Mouse (Mus musculus): ENCODE measurements at regions not wholly inside any gene's neighbourhood (a gene's known extent, or its start where the extent isn't known, plus 50 kb on each side); places are given as distances from the start of the nearest gene placed in this dataset.

DNA sequence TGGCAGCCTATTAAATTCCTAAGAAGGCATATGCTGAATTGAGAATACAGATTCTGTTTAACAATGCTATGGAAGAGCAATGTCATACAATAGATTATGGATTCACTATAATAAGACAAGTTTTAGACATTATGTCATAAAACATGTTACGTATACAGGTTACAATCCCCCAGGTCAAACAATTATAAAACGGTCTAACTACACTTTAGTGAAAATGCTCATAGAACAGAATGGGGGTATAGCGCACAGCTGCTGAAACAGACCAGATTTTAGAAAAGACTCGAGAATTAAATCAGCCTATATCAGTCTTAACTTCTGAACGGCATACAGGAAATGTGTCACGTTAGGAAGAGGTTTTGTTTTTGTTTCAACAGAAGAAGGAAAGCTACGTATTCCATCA is 660.5 kb upstream of the Sel1l start:
- DNase-seq (ENCODE audit: low read depth): no peak

DNA sequence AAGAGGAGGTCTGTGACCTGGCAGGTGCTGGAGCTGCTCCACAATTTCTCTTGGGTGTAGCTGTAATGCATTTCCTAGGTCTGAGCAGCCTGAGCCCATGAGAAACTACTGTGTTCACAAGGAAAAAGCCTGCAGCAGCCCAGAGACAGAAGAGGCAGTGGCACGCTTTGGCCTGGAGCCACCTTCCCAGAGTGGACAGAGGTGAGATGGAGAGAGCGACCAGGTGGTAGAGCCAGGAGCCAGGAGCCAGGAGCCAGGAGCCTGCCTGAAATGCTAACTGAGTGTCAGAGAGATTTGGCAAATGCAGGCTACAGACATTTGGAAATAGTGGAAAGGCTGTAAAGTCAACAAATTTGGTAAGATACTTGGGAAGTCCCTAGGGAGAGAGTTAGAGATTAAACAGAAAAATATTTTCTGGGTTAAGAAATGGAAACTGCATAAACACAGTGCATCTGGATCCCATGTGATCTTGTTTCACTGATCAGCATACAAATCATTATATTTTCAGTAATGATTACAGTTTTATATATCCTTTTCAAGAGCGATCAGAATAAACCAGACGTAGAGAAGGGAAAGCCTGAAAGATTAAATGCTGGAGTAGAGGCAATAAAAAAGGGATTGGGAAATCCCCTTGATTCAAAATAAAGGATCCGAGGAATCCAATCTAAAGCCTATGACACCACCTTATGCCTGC is 660.0 kb upstream of the Sel1l start:
- no peak for DNase-seq (ENCODE audit: low read depth)

DNA sequence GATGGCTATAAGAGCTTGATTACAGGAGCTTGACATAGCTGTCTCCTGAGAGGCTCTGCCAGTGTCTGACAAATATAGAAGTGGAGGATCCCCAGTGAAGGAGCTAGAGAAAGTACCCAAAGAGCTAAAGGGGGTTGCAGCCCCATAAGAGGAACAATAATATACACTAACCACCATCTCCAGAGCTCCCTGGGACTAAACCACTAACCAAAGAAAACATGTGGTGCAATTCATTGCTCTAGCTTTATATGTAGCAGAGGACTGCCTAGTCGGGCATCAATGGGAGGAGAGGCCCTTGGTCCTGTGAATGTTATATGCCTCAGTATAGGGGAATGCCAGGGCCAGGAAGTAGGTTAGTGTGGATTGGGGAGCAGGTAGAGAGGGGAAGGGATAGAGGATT is 635.0 kb upstream of the Sel1l start:
- DNase-seq (ENCODE audit: low read depth): no peak

DNA sequence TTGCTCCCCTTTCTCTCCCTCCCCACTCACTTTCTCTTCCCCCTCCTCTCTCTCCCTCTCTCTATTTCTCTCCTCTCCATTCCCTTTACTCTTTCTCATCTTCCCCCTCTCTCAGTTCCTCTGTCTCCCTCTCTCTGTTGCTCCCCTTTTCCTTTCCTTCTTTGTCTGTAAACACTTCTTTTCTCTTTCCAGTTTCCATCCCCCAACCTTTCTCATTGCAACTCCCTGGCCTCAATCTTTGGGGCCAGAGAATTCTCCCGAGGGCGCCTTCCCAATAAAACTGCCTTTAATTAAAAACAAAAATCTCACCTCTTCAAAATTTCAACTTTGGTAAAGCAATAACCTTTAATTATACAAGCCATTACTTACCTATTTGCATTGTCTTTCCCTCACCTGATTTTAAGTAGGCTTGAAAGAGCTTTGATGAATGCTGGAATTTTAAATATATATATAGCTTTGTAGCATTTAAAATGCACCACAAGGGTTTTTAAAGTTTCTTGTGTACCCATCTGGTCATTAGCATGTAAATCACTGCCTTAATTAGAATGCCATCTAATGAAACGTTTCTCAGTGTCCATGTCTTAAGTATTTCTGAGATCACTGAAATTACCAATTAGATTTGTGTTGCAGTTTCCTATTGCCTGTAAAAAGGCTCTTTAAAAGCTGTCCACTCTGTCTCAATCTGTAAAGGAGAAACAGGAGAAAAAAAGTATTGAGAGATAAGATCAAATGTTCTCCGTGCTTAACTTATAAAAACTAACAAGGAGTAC is 625.5 kb upstream of the Sel1l start:
- no peak for DNase-seq (ENCODE audit: low read depth)

DNA sequence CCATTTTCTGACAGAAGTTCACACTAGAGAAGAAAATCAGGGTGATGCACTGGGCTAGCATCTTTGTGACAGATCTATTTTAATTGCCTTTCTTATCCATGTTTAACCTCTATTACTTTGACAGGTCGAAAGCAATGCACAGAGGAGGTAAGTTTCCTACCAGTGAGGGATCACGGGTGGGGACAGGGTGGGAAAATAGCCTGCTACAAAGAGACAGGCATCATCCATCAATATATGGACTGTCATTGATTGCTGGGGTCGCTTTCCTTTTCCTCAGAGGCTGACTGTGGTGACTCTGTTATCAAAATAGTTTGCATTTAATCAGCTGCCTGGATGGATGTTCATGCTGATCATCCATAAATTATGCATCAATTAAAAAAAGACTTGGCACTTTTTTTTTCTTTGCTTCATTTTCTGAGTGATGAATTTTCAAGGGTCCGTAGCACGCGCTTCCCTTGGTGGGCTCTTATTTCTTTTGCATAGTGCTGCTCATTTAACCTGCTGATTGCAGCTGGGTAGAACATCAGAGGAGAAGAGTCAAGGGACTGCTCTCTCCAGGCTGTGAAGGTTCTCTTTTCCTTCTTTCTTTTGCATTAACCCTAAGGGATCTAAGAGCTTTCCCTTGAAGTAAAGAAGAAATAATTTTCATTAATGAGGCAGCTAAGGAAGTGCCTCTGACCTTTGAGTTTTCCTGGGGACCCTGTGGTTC is 602.3 kb upstream of the Sel1l start:
- no peak for DNase-seq (ENCODE audit: low read depth)

GRCm38 (mm10) chr12:92418458-92418857 is 569.5 kb upstream of the Sel1l start:
- DNase-seq (ENCODE audit: low read depth): no peak

- DNase-seq (ENCODE audit: low read depth): no peak
Measured at GRCm38 (mm10) chr12:92405506-92405905, 556.5 kb upstream of the Sel1l start.

GRCm38 (mm10) chr12:92400987-92401386 is 552.0 kb upstream of the Sel1l start:
- DNase-seq (ENCODE audit: low read depth): no peak

- no peak for DNase-seq (ENCODE audit: low read depth)
Measured at GRCm38 (mm10) chr12:92386195-92386594, 537.2 kb upstream of the Sel1l start.

DNA sequence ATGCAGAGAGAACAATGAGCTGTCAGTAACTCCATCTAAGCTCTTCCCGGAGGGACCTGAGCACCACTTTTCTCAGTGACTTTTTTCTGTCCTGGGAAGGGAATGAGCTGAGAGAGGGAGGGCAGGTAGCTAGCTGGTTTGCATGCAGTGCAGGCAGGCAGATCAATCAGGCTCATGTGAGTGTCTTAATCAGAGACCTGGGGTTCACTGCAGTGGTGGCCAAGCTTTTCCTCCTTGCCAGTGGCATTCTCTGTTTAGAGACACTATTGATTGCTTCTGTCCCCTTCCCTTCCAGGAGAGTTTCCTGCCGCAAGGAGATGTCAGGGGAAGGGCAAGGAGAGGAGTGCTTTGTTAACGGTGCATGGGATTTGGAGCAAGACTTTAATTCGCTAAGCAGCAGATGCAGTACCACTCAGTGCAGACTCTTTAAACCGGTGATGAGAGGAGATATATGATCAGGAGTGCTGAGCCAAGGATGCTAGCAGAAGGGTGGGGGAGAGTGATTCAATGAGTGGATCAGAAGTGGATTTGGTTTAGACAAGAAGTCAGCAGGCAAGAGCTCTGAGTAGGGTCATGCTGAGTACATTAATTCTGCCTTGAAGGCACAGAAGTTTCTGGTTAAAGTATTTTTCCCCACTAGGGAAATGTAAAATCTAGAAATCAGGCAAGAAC is 535.4 kb upstream of the Sel1l start:
- DNase-seq (ENCODE audit: low read depth): no peak

DNA sequence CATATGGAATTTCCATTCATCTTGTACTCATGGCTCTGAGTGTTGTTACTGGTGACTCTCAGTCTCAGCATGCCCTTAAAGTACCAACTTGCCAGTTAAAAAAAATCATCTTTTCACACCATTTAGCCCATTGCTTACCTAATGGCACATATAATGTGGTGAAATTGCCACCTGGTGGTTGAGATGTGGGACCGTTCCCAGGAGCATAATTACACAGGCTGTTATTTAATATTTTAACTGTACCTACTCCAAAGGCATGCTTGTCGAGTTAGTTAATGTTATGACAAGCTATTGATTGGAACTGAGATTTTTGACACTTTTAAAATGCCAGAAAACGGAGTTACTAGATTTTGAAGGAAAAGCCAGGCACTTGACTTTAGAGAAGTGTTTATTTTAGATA is 530.2 kb upstream of the Sel1l start:
- no peak for DNase-seq (ENCODE audit: low read depth)

DNA sequence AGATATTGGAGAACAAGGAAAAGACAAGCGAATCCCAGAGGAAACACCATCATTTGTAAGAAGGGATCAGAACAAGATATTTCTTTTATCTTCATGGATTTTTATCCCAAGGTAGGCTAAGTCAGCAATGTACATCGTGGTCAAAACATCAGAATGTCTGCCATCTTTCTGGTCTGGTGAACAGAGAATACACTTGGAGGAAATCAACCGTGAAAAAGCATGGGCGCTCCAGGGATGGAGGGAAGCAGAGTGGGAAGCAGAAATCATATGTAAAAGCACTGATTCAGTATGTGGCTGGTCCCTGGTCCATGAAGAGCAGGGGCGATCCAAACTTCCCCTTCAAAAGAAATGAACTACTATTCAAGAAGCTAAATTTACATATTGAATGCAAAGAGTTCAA is 517.0 kb upstream of the Sel1l start:
- no peak for DNase-seq (ENCODE audit: low read depth)

DNA sequence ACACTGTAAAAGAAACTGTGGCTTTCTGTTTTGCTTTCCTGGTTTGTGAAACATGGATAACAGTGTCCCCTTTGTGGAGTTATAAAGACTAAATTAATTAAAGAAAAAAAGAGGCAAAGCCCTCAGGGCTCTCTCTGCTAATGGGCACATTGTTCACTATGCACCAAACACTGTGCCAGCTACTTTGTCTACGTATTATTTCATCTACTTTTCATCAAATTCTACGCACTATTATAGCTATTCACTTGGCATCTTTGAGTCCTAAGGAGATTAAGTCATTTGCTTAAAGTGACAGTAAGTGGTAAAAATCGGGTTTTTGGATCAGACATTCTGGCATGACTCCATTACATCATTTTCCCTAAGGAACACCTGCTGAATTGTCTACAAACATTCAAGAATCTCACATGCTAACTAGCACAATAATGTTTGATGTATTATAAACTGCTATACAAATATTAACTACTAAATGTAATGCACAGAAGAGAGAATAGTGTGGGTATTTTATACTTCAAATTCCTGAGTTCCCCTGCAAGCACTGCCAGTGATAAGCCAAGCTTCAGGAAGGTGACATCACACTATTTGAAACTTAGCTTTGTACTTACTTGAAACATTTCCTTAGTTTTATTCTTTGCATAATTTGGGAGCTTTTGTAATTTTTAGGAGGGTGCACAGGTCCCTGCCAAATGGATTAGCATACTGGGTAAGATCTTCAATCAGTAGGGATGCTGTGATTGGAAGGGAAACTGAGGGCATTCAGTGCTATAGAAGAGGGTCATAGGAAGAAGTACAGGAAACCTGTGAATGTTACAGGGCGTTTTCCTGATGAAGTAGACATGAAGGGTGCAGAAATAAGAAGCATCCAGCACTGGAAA is 504.7 kb upstream of the Sel1l start:
- no peak for DNase-seq (ENCODE audit: low read depth)

- no peak for DNase-seq (ENCODE audit: low read depth)
Measured at GRCm38 (mm10) chr12:92318241-92318640, 469.3 kb upstream of the Sel1l start.

GRCm38 (mm10) chr12:92317609-92318008 is 468.7 kb upstream of the Sel1l start:
- DNase-seq (ENCODE audit: low read depth): no peak

- DNase-seq (ENCODE audit: low read depth): no peak
Measured at GRCm38 (mm10) chr12:92316285-92316684, 467.3 kb upstream of the Sel1l start.

DNA sequence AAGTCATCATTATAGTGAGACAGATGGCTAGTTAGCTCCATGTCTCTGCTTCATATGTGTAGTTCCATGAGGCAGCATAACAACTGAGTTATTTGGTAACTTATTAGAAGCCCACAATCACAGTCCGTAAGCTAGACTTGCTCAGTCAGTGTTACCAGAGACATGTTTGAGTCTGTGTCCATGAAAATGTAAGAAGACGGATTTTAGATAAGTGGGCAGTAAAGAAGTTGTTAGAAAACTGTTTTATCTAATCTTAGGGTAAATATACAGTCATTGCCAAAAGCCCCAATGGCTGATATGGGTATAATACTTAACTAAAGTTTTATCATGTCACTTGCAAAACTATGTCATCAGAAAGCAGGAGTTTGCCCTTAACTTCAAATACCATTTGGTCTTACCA is 466.9 kb upstream of the Sel1l start:
- no peak for DNase-seq (ENCODE audit: low read depth)

DNA sequence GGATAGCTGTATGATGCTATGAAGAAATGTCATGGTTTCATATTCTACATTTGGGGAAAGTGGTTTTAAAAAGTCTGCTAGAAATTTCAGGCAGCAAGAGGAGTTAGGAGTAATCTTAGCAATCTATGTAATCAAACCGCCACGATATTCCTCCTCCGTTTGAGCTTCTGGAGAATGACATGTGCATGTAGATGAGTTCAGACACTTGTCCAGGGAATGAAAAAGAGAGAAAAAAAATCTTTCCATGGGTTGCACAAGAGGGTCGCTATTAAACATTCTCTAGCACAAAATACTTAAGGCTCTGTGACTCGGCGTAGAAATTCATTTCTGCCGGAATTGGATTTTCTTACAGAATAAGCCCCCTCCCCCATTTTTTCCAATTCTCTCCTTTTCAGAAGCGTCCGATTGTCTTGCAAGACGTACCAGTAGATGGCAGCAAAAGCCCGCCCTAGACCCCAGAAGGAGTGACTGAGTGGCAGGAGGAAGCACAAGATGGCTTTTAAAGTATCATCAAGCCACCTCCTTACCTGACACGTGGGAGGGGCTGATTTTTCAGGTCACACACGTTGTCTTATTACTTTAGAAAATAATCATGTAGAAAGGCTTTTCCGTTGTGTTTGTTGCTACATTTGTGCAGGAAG is 454.1 kb upstream of the Sel1l start:
- peak; percentile 35 for DNase-seq (ENCODE audit: low read depth)

- DNase-seq (ENCODE audit: low read depth): no peak
Measured at GRCm38 (mm10) chr12:92294887-92295286, 445.9 kb upstream of the Sel1l start.

DNA sequence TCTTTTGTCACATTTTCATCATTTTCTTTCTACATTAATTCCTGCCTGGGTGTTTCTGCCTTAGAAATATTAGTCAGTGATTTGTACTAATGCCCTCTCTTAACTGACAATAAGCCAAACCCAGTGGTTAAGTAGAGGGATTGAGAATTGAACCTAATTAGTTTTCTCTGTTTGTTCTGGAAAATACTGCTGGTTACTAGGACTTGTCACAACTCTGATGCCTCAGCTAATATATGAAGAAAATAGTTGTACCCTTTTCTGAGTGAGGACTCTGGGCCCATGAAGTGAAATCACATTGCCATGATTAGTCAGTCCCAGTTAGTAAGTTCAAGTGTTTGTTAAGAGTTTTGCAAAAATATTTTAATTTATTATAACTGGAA is 444.4 kb upstream of the Sel1l start:
- DNase-seq (ENCODE audit: low read depth): no peak
